Mouse (Mus musculus) embryonic facial prominence, embryonic 15.5 days (tissue): ENCODE data around the gene Fbxo48. TPM values are rescaled to one million over a fixed set of nuclear protein-coding genes. Genes with fewer than 3 reads are reported as not detected.

Experiments
- ATAC-seq: fragments of 200-750 bp; cut with Nextera tagmentation; 2 replicates; pipeline ENCODE4 v1.8.0; 2017; ENCODE audit warnings: low read depth, moderate TSS enrichment; ENCODE audit not compliant: insufficient number of reproducible peaks, low FRiP score, low TSS enrichment
- H3K27ac ChIP-seq: fragments of 300-500 bp; sonication (generic); replicated peaks from 2 replicates; pipeline ENCODE4 v1.5.1; 2015; ENCODE audit warnings: mild to moderate bottlenecking, inconsistent platforms
- H3K27me3 ChIP-seq: fragments of 300-500 bp; sonication (generic); 2 replicates; pipeline ENCODE4 v1.6.1; 2015; ENCODE audit warnings: inconsistent platforms
- H3K36me3 ChIP-seq: fragments of 300-500 bp; sonication (generic); 2 replicates; pipeline ENCODE4 v1.6.1; 2015; ENCODE audit warnings: mild to moderate bottlenecking, inconsistent platforms
- H3K4me1 ChIP-seq: fragments of 300-500 bp; sonication (generic); 2 replicates; pipeline ENCODE4 v1.6.1; 2015; ENCODE audit warnings: inconsistent platforms
- H3K4me2 ChIP-seq: fragments of 300-500 bp; sonication (generic); replicated peaks from 2 replicates; pipeline ENCODE4 v1.6.1; 2015; ENCODE audit warnings: mild to moderate bottlenecking, inconsistent platforms
- H3K4me3 ChIP-seq: fragments of 300-500 bp; sonication (generic); replicated peaks from 2 replicates; pipeline ENCODE4 v1.5.1; 2015; ENCODE audit warnings: mild to moderate bottlenecking, inconsistent platforms
- H3K9ac ChIP-seq: fragments of 300-500 bp; sonication (generic); 2 replicates; pipeline ENCODE4 v1.6.1; 2015; ENCODE audit warnings: inconsistent platforms
- H3K9me3 ChIP-seq: fragments of 300-500 bp; sonication (generic); replicated peaks from 2 replicates; pipeline ENCODE4 v1.6.1; 2016; ENCODE audit warnings: inconsistent platforms
- WGBS: fragments of 180-500 bp; shearing (Covaris S2); methylation state at CpG from one replicate; pipeline ENCODE4 v1.1.7; 2015; 5-methylcytosine and 5-hydroxymethylcytosine counted together
- polyA plus RNA-seq: library from polyadenylated mRNA; unstranded; fragments of >200 nt; fragmentation: Nextera tagmentation; extraction: Ambion mirVana; gene quantifications from 2 replicates; pipeline ENCODE4 v1.2.1, GENCODE M21; 2015

Fbxo48 gene
- polyA plus RNA-seq, 1 experiment from 2014 or later, result 1.2 TPM

DNA sequence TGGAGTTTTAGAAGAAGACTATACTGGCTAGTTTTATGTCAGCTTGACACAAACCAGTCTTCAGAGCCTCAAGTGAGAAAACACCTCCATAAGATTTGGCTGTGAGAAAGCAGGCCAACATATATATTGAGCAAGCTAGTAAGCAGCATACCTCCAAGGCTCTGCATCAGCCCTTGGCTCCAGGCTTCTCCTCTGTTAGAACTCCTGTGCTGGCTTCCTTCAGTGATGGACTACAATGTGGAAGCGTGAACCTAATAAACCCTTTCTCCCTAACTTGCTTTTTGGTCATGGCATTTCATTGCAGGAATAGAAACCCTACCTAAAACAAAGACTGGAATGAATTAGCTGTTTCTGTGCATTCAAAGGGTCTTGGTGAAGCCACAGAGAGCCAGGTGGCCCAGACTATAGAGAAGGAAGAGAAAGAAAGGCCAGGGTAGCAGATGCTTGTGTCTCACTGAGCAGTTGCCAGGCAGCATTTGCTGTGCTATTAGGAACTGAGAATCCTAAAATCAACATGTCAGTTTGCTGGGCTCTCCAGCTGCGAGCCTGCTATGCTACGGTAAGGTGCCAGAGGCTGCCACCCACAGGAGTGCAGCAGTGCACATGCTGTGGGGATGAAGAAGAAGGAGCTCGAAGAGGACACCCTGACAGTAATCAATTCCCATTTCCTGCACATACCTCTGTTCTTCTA, 9.9 kb upstream of the Fbxo48 start:
- no peaks in the 10 kb centered on the region for H3K27me3 ChIP-seq
- H3K4me3 ChIP-seq, result no peak overlapping the region
- no peak overlapping the region for H3K4me2 ChIP-seq
- no peak for ATAC-seq
- no peak overlapping the region for H3K27ac ChIP-seq
- no peak overlapping the region for H3K9ac ChIP-seq
- H3K9me3 ChIP-seq, result no peaks in the 10 kb centered on the region
- H3K4me1 ChIP-seq, result 0 out of 2 replicates have a peak, but pooled peaks cover 3% of the 10 kb centered on the region
- H3K36me3 ChIP-seq, result no peaks in the 10 kb centered on the region; the same call in 1 of the 2 replicates
- WGBS, result 66% methylated on average over 4 of the region's 4 CpGs

- Histone ChIP-seq H3K4me1 (0 out of 2 replicates have a peak, but pooled peaks cover 3% of the 10 kb centered on the region), H3K36me3 (no peaks in the 10 kb centered on the region; the same call in 1 of the 2 replicates), H3K27ac (no peak overlapping the region), H3K4me2 (no peak overlapping the region), H3K4me3 (no peak overlapping the region), H3K27me3 (no peaks in the 10 kb centered on the region), H3K9me3 (no peaks in the 10 kb centered on the region), H3K9ac (no peak overlapping the region)
- WGBS, result 60% methylated on average over 4 of the region's 4 CpGs
- no peak for ATAC-seq
Observed at GRCm38 (mm10) chr11:16941973-16942452, 9.2 kb upstream of the Fbxo48 start.

- Histone ChIP-seq H3K27me3 (no peaks in the 10 kb centered on the region), H3K36me3 (no peaks in the 10 kb centered on the region; the same call in 1 of the 2 replicates), H3K9me3 (no peaks in the 10 kb centered on the region), H3K4me1 (0 out of 2 replicates have a peak, but pooled peaks cover 3% of the 10 kb centered on the region), H3K27ac (no peak overlapping the region), H3K4me2 (no peak overlapping the region), H3K9ac (no peak overlapping the region), H3K4me3 (no peak overlapping the region)
- no peak for ATAC-seq
- 81% methylated on average over 4 of the region's 4 CpGs for WGBS
Observed at GRCm38 (mm10) chr11:16943016-16943415, 8.2 kb upstream of the Fbxo48 start.

DNA sequence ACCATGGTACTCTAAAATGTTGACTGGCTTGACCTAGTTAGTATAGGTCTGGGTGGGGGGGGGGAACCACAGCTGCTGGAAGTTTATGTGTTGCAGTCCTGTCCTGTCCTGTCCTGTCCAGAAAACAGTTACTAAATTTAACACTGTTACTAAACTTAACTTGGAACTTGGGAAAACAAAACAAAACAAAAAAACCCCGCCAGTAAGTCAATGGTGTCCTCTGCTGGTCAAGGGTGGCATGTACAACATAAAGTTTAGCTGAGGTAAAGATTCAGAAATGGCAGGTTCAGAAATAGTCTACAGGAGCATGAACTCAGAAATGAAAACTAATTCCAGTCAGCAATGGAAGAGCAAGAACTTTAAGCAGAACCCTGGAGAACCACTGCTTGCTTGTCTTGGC, 2.4 kb upstream of the Fbxo48 start:
- WGBS, result 11% methylated on average over 1 of the region's 1 CpGs
- H3K27me3 ChIP-seq, result no peaks in the 10 kb centered on the region
- H3K4me3 ChIP-seq, result no peak overlapping the region
- H3K9me3 ChIP-seq, result no peaks in the 10 kb centered on the region
- H3K4me1 ChIP-seq, result peaks cover 21% of the 10 kb centered on the region; the same call in 1 of the 2 replicates
- H3K27ac ChIP-seq, result no peak overlapping the region
- ATAC-seq, result no peak
- no peaks in the 10 kb centered on the region for H3K36me3 ChIP-seq
- H3K9ac ChIP-seq, result no peak overlapping the region
- H3K4me2 ChIP-seq, result no peak overlapping the region

DNA sequence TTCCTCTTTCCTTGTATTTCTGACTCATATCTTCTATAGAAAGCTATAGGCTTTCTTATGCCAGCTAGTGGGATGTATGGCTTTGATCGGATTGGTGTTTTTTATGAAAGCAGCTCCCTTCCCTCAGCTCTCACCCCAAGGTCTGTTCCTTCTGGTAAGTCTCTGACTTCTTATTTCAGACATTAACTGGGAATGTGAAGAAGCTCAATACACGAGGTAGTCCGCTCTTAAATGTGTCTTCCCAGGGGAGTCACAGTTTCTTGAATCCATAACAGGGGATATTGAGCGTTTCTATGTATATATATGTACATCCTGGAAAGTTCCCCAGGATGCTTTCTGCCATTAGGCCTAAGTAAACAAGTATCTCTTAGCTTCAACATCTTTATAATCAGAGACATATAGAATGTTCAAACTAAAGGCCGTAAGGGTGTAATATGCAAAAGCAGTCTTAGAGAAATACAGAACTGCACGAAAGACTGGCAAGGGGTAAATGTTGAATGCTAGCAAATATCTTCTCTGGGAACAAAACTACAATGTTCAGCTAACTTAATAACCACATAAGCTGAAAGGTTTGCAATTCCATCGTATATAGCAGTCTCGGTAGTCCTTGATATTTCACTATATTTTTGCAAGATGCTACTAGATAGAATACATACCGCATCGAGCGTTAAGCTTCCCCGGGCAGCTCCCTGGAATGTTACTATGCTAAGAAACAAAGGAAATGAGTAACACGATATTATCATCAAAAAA, 774 bp upstream of the Fbxo48 start:
- Histone ChIP-seq H3K9ac (0 out of 2 replicates have a peak overlapping the region, but pooled peaks have one; percentile 28), H3K27me3 (no peaks in the 10 kb centered on the region), H3K27ac (peak overlapping the region; percentile 44; the same call in 1 of the 2 replicates), H3K9me3 (no peaks in the 10 kb centered on the region), H3K36me3 (no peaks in the 10 kb centered on the region), H3K4me2 (peak overlapping the region; percentile 52), H3K4me3 (peak overlapping the region; percentile 57), H3K4me1 (peaks cover 21% of the 10 kb centered on the region; the same call in 1 of the 2 replicates)
- 33% methylated on average over 13 of the region's 13 CpGs for WGBS
- peak; percentile 45 for ATAC-seq

- no peak for ATAC-seq
- Histone ChIP-seq H3K36me3 (no peaks in the 10 kb centered on the region), H3K9me3 (no peaks in the 10 kb centered on the region), H3K4me3 (peak overlapping the region; percentile 57), H3K9ac (peak overlapping the region; percentile 50), H3K4me1 (peaks cover 21% of the 10 kb centered on the region; the same call in 1 of the 2 replicates), H3K4me2 (peak overlapping the region; percentile 72), H3K27ac (no peak overlapping the region), H3K27me3 (no peaks in the 10 kb centered on the region)
- 4% methylated on average over 9 of the region's 9 CpGs for WGBS
Observed at GRCm38 (mm10) chr11:16951761-16952010, 511 bp downstream of the Fbxo48 start.

DNA sequence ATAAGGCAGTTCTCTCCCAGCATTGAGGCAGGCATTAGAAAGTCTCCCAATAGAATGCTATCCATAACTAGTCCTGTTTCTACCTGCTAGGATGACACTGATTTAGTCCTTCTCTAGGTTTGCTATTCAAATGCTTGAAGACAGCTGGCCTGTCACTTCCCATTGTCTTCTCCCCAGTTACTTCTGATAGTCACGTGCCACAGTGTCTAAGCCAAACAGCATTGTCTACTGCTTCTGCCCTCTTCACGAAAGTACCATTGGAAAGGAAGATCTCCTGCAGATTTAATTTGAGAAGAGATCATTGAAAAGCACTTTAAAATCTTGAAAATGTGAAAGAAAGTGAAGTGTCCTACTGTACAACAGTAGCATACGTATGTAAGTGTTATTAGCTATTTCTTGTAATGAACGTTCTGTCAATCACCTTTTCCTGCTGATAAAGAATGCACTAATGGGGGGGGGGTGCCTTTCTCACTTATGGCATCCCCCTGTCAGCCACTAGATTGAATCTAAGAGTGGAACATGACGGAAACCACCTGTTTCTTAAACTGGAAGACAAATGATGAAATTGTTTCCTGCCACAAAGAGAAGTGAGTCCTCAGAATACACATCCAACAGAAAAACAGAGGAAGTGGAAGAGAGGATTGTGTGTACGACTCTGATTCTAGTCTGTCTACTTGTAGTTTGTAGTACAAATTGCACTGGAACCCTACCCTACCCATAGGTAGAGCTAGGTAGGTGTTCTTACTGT, 5.1 kb downstream of the Fbxo48 start:
- Histone ChIP-seq H3K4me3 (no peak overlapping the region), H3K4me2 (no peak overlapping the region), H3K4me1 (0 out of 2 replicates have a peak, but pooled peaks cover 7% of the 10 kb centered on the region), H3K9ac (no peak overlapping the region), H3K9me3 (no peaks in the 10 kb centered on the region), H3K27ac (no peak overlapping the region), H3K36me3 (no peaks in the 10 kb centered on the region), H3K27me3 (no peaks in the 10 kb centered on the region)
- 88% methylated on average over 6 of the region's 6 CpGs for WGBS
- ATAC-seq, result no peak

DNA sequence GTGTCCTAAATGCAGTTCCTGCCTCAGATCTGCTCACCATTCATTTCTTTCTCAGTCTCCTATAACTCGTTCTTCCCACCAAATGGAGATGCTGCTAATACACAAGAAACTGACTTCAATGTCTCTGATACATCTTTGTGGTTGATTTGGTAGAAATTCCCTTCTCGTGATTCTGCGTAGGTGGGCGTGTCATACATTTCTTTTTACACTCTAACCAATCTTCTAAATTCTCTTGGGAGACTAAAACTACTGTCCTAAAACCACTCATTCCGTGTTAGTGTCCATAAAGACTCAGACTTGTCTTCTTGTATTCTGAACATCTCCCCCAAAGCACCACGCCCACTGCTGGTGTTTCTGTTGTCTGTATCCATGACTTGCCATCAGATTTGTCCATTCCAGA, 5.9 kb downstream of the Fbxo48 start:
- Histone ChIP-seq H3K9me3 (no peaks in the 10 kb centered on the region), H3K4me2 (no peak overlapping the region), H3K4me1 (0 out of 2 replicates have a peak, but pooled peaks cover under 1% of the 10 kb centered on the region), H3K9ac (no peak overlapping the region), H3K36me3 (no peaks in the 10 kb centered on the region), H3K27me3 (no peaks in the 10 kb centered on the region), H3K4me3 (no peak overlapping the region), H3K27ac (no peak overlapping the region)
- 87% methylated on average over 6 of the region's 6 CpGs for WGBS
- no peak for ATAC-seq

DNA sequence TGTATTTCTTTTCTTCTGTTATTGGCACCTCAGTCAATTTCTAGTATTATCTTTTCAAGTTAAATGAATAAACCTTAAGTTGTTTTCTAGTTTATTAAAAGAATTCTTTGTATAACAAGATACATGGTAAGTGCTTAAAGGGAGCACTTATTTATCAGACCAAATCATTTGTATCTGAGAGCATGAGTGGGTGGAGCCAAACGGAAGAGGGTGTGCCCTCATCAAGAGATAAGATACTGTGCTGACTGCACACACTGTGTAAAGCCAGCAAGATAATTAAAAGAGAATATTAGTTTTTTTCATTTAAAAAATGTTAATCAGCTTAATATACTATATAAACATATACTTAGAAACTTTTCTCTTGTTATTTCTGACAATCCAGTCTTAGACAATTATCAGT, 7.3 kb downstream of the Fbxo48 start:
- Histone ChIP-seq H3K4me2 (no peak overlapping the region), H3K9ac (no peak overlapping the region), H3K27ac (no peak overlapping the region), H3K4me1 (no peaks in the 10 kb centered on the region), H3K36me3 (no peaks in the 10 kb centered on the region), H3K9me3 (no peaks in the 10 kb centered on the region), H3K4me3 (no peak overlapping the region), H3K27me3 (no peaks in the 10 kb centered on the region)
- 78% methylated on average over 1 of the region's 1 CpGs for WGBS
- ATAC-seq, result no peak

DNA sequence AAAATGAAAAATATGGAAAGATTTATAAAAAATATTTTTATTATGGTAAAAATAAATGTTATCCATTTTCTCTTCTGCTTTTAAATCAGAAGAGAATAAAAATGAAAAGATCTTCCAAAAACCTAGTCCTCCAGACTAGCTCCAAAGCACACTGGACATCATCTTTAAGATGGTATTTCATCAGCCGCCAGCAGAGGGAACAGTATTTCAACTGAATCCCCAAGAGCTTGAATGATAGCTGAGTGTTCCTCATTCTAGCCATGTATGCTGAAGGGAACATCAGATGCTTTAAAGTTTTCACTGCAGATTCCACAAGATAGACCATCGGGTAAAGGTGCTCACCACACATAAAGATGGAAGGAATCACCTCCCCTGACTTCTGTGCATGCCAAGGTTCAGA, 16.6 kb downstream of the Fbxo48 start:
- Histone ChIP-seq H3K9me3 (no peaks in the 10 kb centered on the region), H3K27me3 (no peaks in the 10 kb centered on the region), H3K4me3 (no peak overlapping the region), H3K36me3 (no peaks in the 10 kb centered on the region), H3K27ac (no peak overlapping the region), H3K4me2 (no peak overlapping the region), H3K4me1 (no peaks in the 10 kb centered on the region), H3K9ac (no peak overlapping the region)
- ATAC-seq, result no peak
- WGBS, result 45% methylated on average over 2 of the region's 2 CpGs

- Histone ChIP-seq H3K27me3 (no peaks in the 10 kb centered on the region), H3K9ac (no peak overlapping the region), H3K4me3 (no peak overlapping the region), H3K27ac (no peak overlapping the region), H3K9me3 (no peaks in the 10 kb centered on the region), H3K4me1 (no peaks in the 10 kb centered on the region), H3K36me3 (no peaks in the 10 kb centered on the region), H3K4me2 (no peak overlapping the region)
- 63% methylated on average over 2 of the region's 2 CpGs for WGBS
- ATAC-seq, result no peak
Observed at GRCm38 (mm10) chr11:16969650-16970049, 18.5 kb downstream of the Fbxo48 start.
